Mouse (Mus musculus) megakaryocyte, embryonic 14.5 days (primary cell): ENCODE results near the gene Acadvl.

Source experiments
- FLI1 ChIP-seq: IDR thresholded peaks from 2 replicates; pipeline ENCODE4 v1.6.1; 2012; ENCODE audit warnings: low read length, inconsistent platforms, mixed read lengths
- GATA1 ChIP-seq: IDR thresholded peaks from 3 replicates; pipeline ENCODE4 v1.6.1; 2012; ENCODE audit warnings: mixed read lengths, low read length, inconsistent platforms, borderline replicate concordance

DNA sequence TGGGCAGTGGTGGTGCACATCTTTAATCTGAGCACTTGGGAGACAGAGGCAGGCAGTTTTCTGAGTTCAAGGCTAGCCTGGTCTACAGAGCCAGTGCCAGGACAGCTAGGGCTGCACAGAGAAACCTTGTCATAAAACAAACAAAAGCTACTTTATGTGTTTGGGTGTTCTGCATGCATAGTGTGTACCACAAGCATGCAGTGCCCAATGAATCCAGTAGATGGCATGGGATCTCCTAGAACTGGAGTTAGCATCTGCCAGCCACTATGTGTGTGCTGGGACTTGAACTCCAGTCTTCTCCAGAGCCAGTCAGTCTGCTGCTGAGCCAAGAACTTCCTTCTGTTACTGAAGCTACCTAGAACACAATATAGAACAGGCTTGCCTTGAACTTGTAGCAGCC lies 13.3 kb downstream of the Acadvl start:
- TF ChIP-seq GATA1 = no peak
- no peak for TF ChIP-seq FLI1
